Mouse (Mus musculus) spleen, adult 2 months (tissue): ENCODE data around the gene Plcb4.

ENCODE experiments used
- CTCF ChIP-seq: fragments of 200-500 bp; IDR thresholded peaks from 2 replicates; pipeline ENCODE4 v1.5.1; 2011; ENCODE audit warnings: mild to moderate bottlenecking, inconsistent platforms; ENCODE audit not compliant: insufficient read depth, insufficient read length, insufficient replicate concordance; ENCODE audit errors: extremely low read depth
- POLR2A ChIP-seq: fragments of 200-500 bp; IDR thresholded peaks from 2 replicates; pipeline ENCODE4 v1.6.1; 2011; ENCODE audit warnings: low read depth, low read length, inconsistent platforms

- TF ChIP-seq CTCF (peak; percentile 85; the same call in 1 of the 2 replicates), POLR2A (no peak)
Observed at GRCm38 (mm10) chr2:135957689-135958088, 298.9 kb downstream of the Plcb4 start.
